Mouse (Mus musculus) hindbrain, postnatal 0 days (tissue): Measurements from ENCODE around the gene Rasl10b. TPM values are rescaled to one million over a fixed set of nuclear protein-coding genes. Genes with fewer than 3 reads are reported as not detected.

Source experiments
- ATAC-seq: fragments of 200-750 bp; cut with Nextera tagmentation; 2 replicates; pipeline ENCODE4 v1.8.0; 2017; ENCODE audit warnings: mild to moderate bottlenecking, moderate TSS enrichment, moderate library complexity
- DNase-seq: peaks from one replicate; pipeline ENCODE4 v3.0.0-alpha.2; 2015; ENCODE audit warnings: low spot score
- H3K27ac ChIP-seq: fragments of 300-500 bp; sonication (generic); 2 replicates; pipeline ENCODE4 v1.5.1; 2014; ENCODE audit warnings: mild to moderate bottlenecking
- H3K27me3 ChIP-seq: fragments of 300-500 bp; sonication (generic); 2 replicates; pipeline ENCODE4 v1.6.1; 2014; ENCODE audit warnings: low read length, mixed read lengths; ENCODE audit not compliant: insufficient read depth
- H3K36me3 ChIP-seq: fragments of 300-500 bp; sonication (generic); 2 replicates; pipeline ENCODE4 v1.6.1; 2014; ENCODE audit warnings: low read length, mixed read lengths; ENCODE audit not compliant: insufficient read depth
- H3K4me1 ChIP-seq: fragments of 300-500 bp; sonication (generic); 2 replicates; pipeline ENCODE4 v1.6.1; 2014; ENCODE audit warnings: antibody characterized with exemption, low read length, mixed read lengths; ENCODE audit not compliant: insufficient read depth
- H3K4me2 ChIP-seq: fragments of 300-500 bp; sonication (generic); 2 replicates; pipeline ENCODE4 v1.6.1; 2014; ENCODE audit warnings: low read depth, mild to moderate bottlenecking, low read length, moderate library complexity, mixed read lengths
- H3K4me3 ChIP-seq: fragments of 300-500 bp; sonication (generic); 2 replicates; pipeline ENCODE4 v1.5.1; 2014; ENCODE audit warnings: low read length
- H3K9ac ChIP-seq: fragments of 300-500 bp; sonication (generic); replicated peaks from 2 replicates; pipeline ENCODE4 v1.6.1; 2014; ENCODE audit warnings: mild to moderate bottlenecking, low read length, moderate library complexity, mixed read lengths
- H3K9me3 ChIP-seq: fragments of 300-500 bp; sonication (generic); 2 replicates; pipeline ENCODE4 v1.6.1; 2016; ENCODE audit warnings: low read length, mixed read lengths
- CTCF ChIP-seq: IDR thresholded peaks from 2 replicates; pipeline ENCODE4 v1.5.1; 2016; ENCODE audit warnings: antibody characterized with exemption, control low read depth, low read depth
- WGBS: fragments of 180-500 bp; shearing (Covaris S2); extraction: QIAGEN DNeasy Blood & Tissue Kit; methylation state at CpG from one replicate; pipeline ENCODE4 v1.1.7; 2014; 5-methylcytosine and 5-hydroxymethylcytosine counted together
- polyA plus RNA-seq: library from polyadenylated mRNA; unstranded; fragments of >200 nt; fragmentation: Nextera tagmentation; extraction: Ambion mirVana; gene quantifications from 2 replicates; pipeline ENCODE4 v1.2.1, GENCODE M21; 2015
- total RNA-seq: library from RNA; depleted of rRNA; stranded (reverse); fragments of >200 nt; gene quantifications from 2 replicates; pipeline ENCODE4 v1.2.3, GENCODE M21; 2014

Gene Rasl10b
- total and polyA plus RNA-seq, 2 experiments from 2014 or later, result 44.6 to 128 TPM

- Histone ChIP-seq H3K4me2 (no peak overlapping the region), H3K9me3 (no peaks in the 10 kb centered on the region), H3K4me3 (no peak overlapping the region), H3K36me3 (no peaks in the 10 kb centered on the region), H3K27me3 (peaks cover 19% of the 10 kb centered on the region), H3K9ac (no peak overlapping the region), H3K4me1 (no peaks in the 10 kb centered on the region), H3K27ac (peak overlapping the region; percentile 38; the same call in 1 of the 2 replicates)
- TF ChIP-seq CTCF, result no peak
- DNase-seq, result no peak
- no peak for ATAC-seq
- WGBS, result 35% methylated on average over 16 of the region's 16 CpGs
These were observed 39.3 kb downstream of the Rasl10b start for GRCm38 (mm10) chr11:83448021-83448926.

GRCm38 (mm10) chr11:83448927-83449236 is 39.9 kb downstream of the Rasl10b start:
- H3K4me3 ChIP-seq, result no peak overlapping the region
- peak; percentile 42 for DNase-seq
- no peak for TF ChIP-seq CTCF
- no peak for ATAC-seq
- peaks cover 13% of the 10 kb centered on the region for H3K27me3 ChIP-seq
- H3K4me1 ChIP-seq, result no peaks in the 10 kb centered on the region
- H3K36me3 ChIP-seq, result no peaks in the 10 kb centered on the region
- no peaks in the 10 kb centered on the region for H3K9me3 ChIP-seq
- H3K9ac ChIP-seq, result no peak overlapping the region
- H3K27ac ChIP-seq, result no peak overlapping the region
- H3K4me2 ChIP-seq, result no peak overlapping the region

GRCm38 (mm10) chr11:83449298-83449697 is 40.4 kb downstream of the Rasl10b start:
- no peak for ATAC-seq
- H3K4me3 ChIP-seq, result no peak overlapping the region
- H3K9me3 ChIP-seq, result no peaks in the 10 kb centered on the region
- H3K9ac ChIP-seq, result no peak overlapping the region
- peaks cover 10% of the 10 kb centered on the region; the same call in 1 of the 2 replicates for H3K27me3 ChIP-seq
- 65% methylated on average over 4 of the region's 4 CpGs for WGBS
- H3K27ac ChIP-seq, result no peak overlapping the region
- no peaks in the 10 kb centered on the region for H3K4me1 ChIP-seq
- no peak overlapping the region for H3K4me2 ChIP-seq
- no peak for DNase-seq
- no peak for TF ChIP-seq CTCF
- no peaks in the 10 kb centered on the region for H3K36me3 ChIP-seq

GRCm38 (mm10) chr11:83450550-83450949 is 41.6 kb downstream of the Rasl10b start:
- H3K9ac ChIP-seq, result no peak overlapping the region

GRCm38 (mm10) chr11:83451281-83451680 is 42.3 kb downstream of the Rasl10b start:
- Histone ChIP-seq H3K4me1 (no peaks in the 10 kb centered on the region), H3K27me3 (no peaks in the 10 kb centered on the region), H3K9ac (no peak overlapping the region), H3K27ac (no peak overlapping the region), H3K36me3 (no peaks in the 10 kb centered on the region), H3K4me2 (no peak overlapping the region), H3K4me3 (no peak overlapping the region), H3K9me3 (no peaks in the 10 kb centered on the region)
- DNase-seq, result no peak
- no peak for ATAC-seq
- no peak for TF ChIP-seq CTCF
- WGBS, result 79% methylated on average over 10 of the region's 10 CpGs

More at GRCm38 (mm10) chr11:83450550-83450949, 41.6 kb downstream of the Rasl10b start:
- Histone ChIP-seq H3K4me3 (no peak overlapping the region), H3K4me1 (no peaks in the 10 kb centered on the region), H3K27ac (no peak overlapping the region), H3K27me3 (no peaks in the 10 kb centered on the region), H3K4me2 (no peak overlapping the region), H3K36me3 (no peaks in the 10 kb centered on the region), H3K9me3 (no peaks in the 10 kb centered on the region)
- ATAC-seq, result no peak
- no peak for DNase-seq
- 35% methylated on average over 1 of the region's 1 CpGs for WGBS
- no peak for TF ChIP-seq CTCF

- 25% methylated on average over 4 of the region's 4 CpGs for WGBS
- H3K9me3 ChIP-seq, result no peaks in the 10 kb centered on the region
- no peak for DNase-seq
- H3K4me3 ChIP-seq, result no peak overlapping the region
- no peak overlapping the region for H3K9ac ChIP-seq
- H3K36me3 ChIP-seq, result no peaks in the 10 kb centered on the region
- H3K4me1 ChIP-seq, result no peaks in the 10 kb centered on the region
- no peaks in the 10 kb centered on the region for H3K27me3 ChIP-seq
- no peak for TF ChIP-seq CTCF
- no peak overlapping the region for H3K27ac ChIP-seq
- ATAC-seq, result no peak
- no peak overlapping the region for H3K4me2 ChIP-seq
These were observed 45.6 kb downstream of the Rasl10b start for GRCm38 (mm10) chr11:83454548-83454947.

GRCm38 (mm10) chr11:83455608-83456007 is 46.7 kb downstream of the Rasl10b start:
- no peak overlapping the region for H3K27ac ChIP-seq
- no peaks in the 10 kb centered on the region for H3K9me3 ChIP-seq
- WGBS, result 79% methylated on average over 3 of the region's 3 CpGs
- H3K4me2 ChIP-seq, result no peak overlapping the region
- H3K4me1 ChIP-seq, result no peaks in the 10 kb centered on the region
- TF ChIP-seq CTCF, result no peak
- ATAC-seq, result no peak
- H3K36me3 ChIP-seq, result no peaks in the 10 kb centered on the region
- DNase-seq, result no peak
- H3K4me3 ChIP-seq, result no peak overlapping the region
- no peaks in the 10 kb centered on the region for H3K27me3 ChIP-seq
- no peak overlapping the region for H3K9ac ChIP-seq
